Mouse (Mus musculus): ENCODE data around the gene Gm13275. TPM values are rescaled to one million over a fixed set of nuclear protein-coding genes. Genes with fewer than 3 reads are reported as not detected.
"Not testable (repeated sequence)": the region's sequence is repeated elsewhere in the genome, so short reads cannot be mapped to it uniquely, and the experiment has no call there.

The Gm13275 gene
- total RNA-seq (2014; rRNA removed): not detected in 2 replicates
- polyA plus RNA-seq (2015; fragmentation: Nextera tagmentation; extraction: Ambion mirVana): not detected in 2 replicates

DNA sequence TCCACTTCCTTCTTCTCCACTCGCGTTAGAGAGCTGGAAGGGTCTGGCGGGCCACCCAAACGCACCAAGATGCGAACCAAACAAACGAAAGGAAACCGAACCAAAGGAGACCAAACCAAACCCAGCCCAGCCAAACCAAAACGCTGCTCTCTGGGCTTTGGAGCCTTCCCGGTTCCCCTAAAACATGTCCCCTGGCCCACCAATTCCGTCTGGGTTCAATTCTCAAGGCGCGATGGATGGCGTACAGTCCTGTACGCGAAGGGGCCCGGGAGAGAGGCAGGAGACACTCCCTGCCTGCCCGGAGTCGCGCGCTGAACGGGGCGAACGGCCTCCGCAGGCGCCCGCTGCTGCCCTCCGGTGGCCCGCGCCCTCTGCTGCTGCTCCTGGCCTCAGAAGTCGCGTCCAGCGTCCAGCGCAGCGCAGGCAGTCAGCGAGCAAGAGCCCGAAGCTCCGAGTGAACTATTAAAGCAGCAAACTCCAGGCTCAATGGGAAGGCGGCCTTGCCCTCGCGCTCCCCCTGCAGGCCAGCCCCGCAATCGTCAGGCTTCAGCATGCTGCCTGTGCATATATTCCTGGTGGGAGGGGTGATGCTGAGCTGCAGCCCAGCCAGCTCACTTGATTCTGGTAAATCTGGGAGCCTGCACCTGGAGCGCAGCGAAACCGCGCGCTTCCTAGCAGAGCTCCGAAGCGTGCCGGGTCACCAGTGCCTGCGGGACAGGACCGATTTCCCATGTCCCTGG, at the start of gene Gm13275:
Gm13275 (plus strand) TSS at position 552 of the 740 bp plus-strand sequence.
- H3K4me1 ChIP-seq (ENCODE audit: insufficient read depth, low read length); H3K9me3 ChIP-seq (ENCODE audit: low read length); DNase-seq (ENCODE audit: low spot score); H3K27ac ChIP-seq; H3K36me3 ChIP-seq (ENCODE audit: insufficient read depth, low read length); H3K4me3 ChIP-seq (ENCODE audit: low read length); H3K9ac ChIP-seq (replicated peaks; ENCODE audit: low read length); H3K4me2 ChIP-seq (ENCODE audit: low read depth, low read length); ATAC-seq; H3K27me3 ChIP-seq (ENCODE audit: insufficient read depth, low read length): not testable (repeated sequence)
- TF ChIP-seq CTCF (IDR thresholded peaks at IDR 0.05; ENCODE audit: low read depth): peak; percentile 43; the same call in 1 of the 2 replicates
- 0% methylated on average over 2 of the region's 52 CpGs for WGBS

DNA sequence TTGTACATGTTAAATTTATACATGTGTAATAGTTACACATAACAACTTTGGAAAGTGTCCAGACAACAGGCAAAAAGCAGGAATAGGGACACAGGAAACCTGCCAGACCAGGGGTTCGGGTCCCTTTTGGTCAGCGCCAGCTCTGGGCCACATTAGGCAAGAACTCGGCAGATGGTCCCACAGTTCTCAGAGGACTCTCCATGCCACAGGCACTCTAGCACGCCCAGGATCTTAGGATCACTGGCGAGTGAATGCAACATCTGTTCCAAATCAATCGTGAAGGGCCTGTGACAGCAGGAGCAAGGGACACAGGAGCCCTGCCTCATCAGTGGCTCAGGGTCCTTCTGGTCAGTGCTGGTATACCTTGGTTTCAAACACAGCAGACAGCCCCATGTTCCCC, 44.4 kb upstream of the Gm13275 start:
- ATAC-seq (no peak), DNase-seq (ENCODE audit: low spot score) (no peak)
- Histone ChIP-seq H3K4me1 (ENCODE audit: insufficient read depth, low read length) (no peaks in the 10 kb centered on the region), H3K27ac (no peak overlapping the region), H3K36me3 (ENCODE audit: insufficient read depth, low read length) (no peaks in the 10 kb centered on the region), H3K4me3 (ENCODE audit: low read length) (no peak overlapping the region), H3K27me3 (ENCODE audit: insufficient read depth, low read length) (no peaks in the 10 kb centered on the region), H3K9ac (replicated peaks; ENCODE audit: low read length) (no peak overlapping the region), H3K4me2 (ENCODE audit: low read depth, low read length) (no peak overlapping the region), H3K9me3 (ENCODE audit: low read length) (no peaks in the 10 kb centered on the region)
- no peak for TF ChIP-seq CTCF (IDR thresholded peaks at IDR 0.05; ENCODE audit: low read depth)
- WGBS: 63% methylated on average over 6 of the region's 6 CpGs

DNA sequence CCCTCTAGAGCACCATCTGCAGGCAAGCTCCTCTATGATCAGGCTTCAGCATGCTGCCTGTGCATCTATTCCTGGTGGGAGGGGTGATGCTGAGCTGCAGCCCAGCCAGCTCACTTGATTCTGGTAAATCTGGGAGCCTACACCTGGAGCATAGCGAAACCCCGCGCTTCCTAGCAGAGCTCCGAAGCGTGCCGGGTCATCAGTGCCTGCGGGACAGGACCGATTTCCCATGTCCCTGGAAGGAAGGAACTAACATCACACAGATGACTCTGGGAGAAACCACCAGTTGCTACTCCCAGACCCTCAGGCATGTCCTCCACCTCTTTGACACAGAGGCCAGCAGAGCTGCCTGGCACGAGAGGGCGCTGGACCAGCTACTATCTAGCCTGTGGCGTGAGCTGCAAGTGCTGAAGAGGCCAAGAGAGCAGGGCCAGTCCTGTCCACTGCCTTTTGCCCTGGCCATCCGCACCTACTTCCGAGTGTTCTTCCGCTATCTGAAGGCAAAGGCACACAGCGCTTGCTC, 39.4 kb upstream of the Gm13275 start, which contains the start of gene Gm13271:
Gm13271 (plus strand) TSS at position 51 of the 523 bp plus-strand sequence.
- not testable (repeated sequence) for DNase-seq (ENCODE audit: low spot score)

DNA sequence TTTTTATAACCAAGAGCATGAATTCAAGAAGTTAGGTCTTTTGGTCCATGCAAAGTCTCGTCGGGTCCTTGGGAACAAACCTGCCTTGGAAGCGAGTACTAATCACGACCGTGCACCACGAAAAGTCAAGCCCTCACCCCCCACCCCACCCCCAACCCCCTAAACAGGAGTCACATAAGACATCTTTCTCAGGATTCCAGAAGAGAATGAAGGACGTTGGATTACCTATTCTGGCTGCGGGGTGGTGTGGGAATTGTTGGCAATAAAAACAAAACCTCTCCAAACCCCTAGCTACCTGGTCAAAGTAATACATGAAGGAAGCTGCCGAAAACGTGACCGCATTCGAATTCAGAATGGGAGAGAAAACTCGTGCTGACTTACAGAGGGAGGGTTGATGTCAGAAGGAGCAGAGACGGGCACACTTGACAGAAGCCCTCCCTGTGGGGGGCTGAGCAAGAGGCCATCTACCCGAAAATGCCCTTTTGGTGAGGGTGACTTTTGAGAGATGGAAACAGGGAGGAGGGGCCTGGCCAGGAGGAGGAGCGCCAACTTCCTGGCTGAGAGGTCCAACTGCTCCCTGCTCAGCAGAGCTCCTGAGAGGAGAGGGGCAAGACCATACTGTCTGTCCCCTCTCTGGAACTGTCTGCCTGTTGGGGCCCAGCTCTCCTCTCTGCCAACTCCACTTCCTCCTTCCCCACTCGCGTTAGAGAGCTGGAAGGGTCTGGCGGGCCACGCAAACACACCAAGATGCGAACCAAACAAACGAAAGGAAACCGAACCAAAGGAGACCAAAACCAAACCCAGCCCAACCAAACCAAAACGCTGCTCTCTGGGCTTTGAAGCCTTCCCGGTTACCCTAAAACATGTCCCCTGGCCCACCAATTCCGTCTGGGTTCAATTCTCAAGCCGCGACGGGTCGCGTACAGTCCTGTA, 37.4 kb upstream of the Gm13275 start:
- H3K27me3 ChIP-seq (ENCODE audit: insufficient read depth, low read length); H3K9me3 ChIP-seq (ENCODE audit: low read length); H3K36me3 ChIP-seq (ENCODE audit: insufficient read depth, low read length); H3K4me1 ChIP-seq (ENCODE audit: insufficient read depth, low read length); ATAC-seq: not testable (repeated sequence)
- peak; percentile 1 for DNase-seq (ENCODE audit: low spot score)
- 12% methylated on average over 28 of the region's 31 CpGs for whole genome bisulfite sequencing
- H3K27ac ChIP-seq: peak overlapping the region; percentile 78
- peak overlapping the region; percentile 37 for H3K9ac ChIP-seq (replicated peaks; ENCODE audit: low read length)
- H3K4me3 ChIP-seq (ENCODE audit: low read length): peak overlapping the region; percentile 41
- peak overlapping the region; percentile 63 for H3K4me2 ChIP-seq (ENCODE audit: low read depth, low read length)

More for the DNA sequence above, 39.4 kb upstream of the Gm13275 start, which contains the start of gene Gm13271:
- not testable (repeated sequence) for H3K4me3 ChIP-seq (ENCODE audit: low read length); H3K36me3 ChIP-seq (ENCODE audit: insufficient read depth, low read length); H3K27me3 ChIP-seq (ENCODE audit: insufficient read depth, low read length); H3K9me3 ChIP-seq (ENCODE audit: low read length); H3K4me2 ChIP-seq (ENCODE audit: low read depth, low read length); H3K9ac ChIP-seq (replicated peaks; ENCODE audit: low read length); H3K27ac ChIP-seq; ATAC-seq; H3K4me1 ChIP-seq (ENCODE audit: insufficient read depth, low read length)
- 77% methylated on average over 13 of the region's 15 CpGs for WGBS

GRCm38 (mm10) chr4:88757628-88758031, 36.7 kb upstream of the Gm13275 start:
- not testable (repeated sequence) for H3K27me3 ChIP-seq (ENCODE audit: insufficient read depth, low read length); H3K36me3 ChIP-seq (ENCODE audit: insufficient read depth, low read length); H3K9me3 ChIP-seq (ENCODE audit: low read length); H3K9ac ChIP-seq (replicated peaks; ENCODE audit: low read length); H3K4me1 ChIP-seq (ENCODE audit: insufficient read depth, low read length)
- Histone ChIP-seq H3K4me2 (ENCODE audit: low read depth, low read length) (peak overlapping the region; percentile 63), H3K4me3 (ENCODE audit: low read length) (peak overlapping the region; percentile 41), H3K27ac (peak overlapping the region; percentile 78; the same call in 1 of the 2 replicates)
- ATAC-seq: peak; percentile 100
- WGBS: 0% methylated on average over 19 of the region's 21 CpGs
- peak; percentile 92 for DNase-seq (ENCODE audit: low spot score)
- peak; percentile 81 for TF ChIP-seq CTCF (IDR thresholded peaks at IDR 0.05; ENCODE audit: low read depth)

- H3K4me3 ChIP-seq (ENCODE audit: low read length); H3K4me2 ChIP-seq (ENCODE audit: low read depth, low read length); ATAC-seq; H3K27ac ChIP-seq; H3K36me3 ChIP-seq (ENCODE audit: insufficient read depth, low read length); H3K4me1 ChIP-seq (ENCODE audit: insufficient read depth, low read length); H3K27me3 ChIP-seq (ENCODE audit: insufficient read depth, low read length); DNase-seq (ENCODE audit: low spot score); H3K9ac ChIP-seq (replicated peaks; ENCODE audit: low read length); H3K9me3 ChIP-seq (ENCODE audit: low read length): not testable (repeated sequence)
- 89% methylated on average over 9 of the region's 9 CpGs for WGBS
Measured at GRCm38 (mm10) chr4:88758751-88759150, 35.5 kb upstream of the Gm13275 start.

- not testable (repeated sequence) for H3K9me3 ChIP-seq (ENCODE audit: low read length); ATAC-seq
- WGBS: 23% methylated on average over 6 of the region's 14 CpGs
Measured at GRCm38 (mm10) chr4:88759610-88760268, 34.5 kb upstream of the Gm13275 start, which contains the start of gene Gm13283. TSS of gene Gm13283 (plus strand) at chr4:88760119.

More at GRCm38 (mm10) chr4:88759610-88760268, 34.5 kb upstream of the Gm13275 start, which contains the start of gene Gm13283:
- not testable (repeated sequence) for DNase-seq (ENCODE audit: low spot score); H3K27ac ChIP-seq; H3K9ac ChIP-seq (replicated peaks; ENCODE audit: low read length); H3K36me3 ChIP-seq (ENCODE audit: insufficient read depth, low read length); H3K27me3 ChIP-seq (ENCODE audit: insufficient read depth, low read length); H3K4me1 ChIP-seq (ENCODE audit: insufficient read depth, low read length)
- peak within 1 kb of the TSS; percentile 50 for H3K4me2 ChIP-seq (ENCODE audit: low read depth, low read length)
- H3K4me3 ChIP-seq (ENCODE audit: low read length): peak within 1 kb of the TSS; percentile 25
